Mouse (Mus musculus): Measurements from ENCODE around the gene Hnrnpm. TPM values are rescaled to one million over a fixed set of nuclear protein-coding genes. Genes with fewer than 3 reads are reported as not detected.
"Not testable (repeated sequence)": the region's sequence is repeated elsewhere in the genome, so short reads cannot be mapped to it uniquely, and the experiment has no call there.

The Hnrnpm gene
- 275 to 423 TPM (median 304 TPM) in 3 replicates for total RNA-seq (2017)

- ATAC-seq (replicated peaks; ENCODE audit: insufficient number of reproducible peaks, low FRiP score, low TSS enrichment, poor library complexity, severe bottlenecking), result no peak
Measured at GRCm38 (mm10) chr17:33686760-33687159, at the start of gene Hnrnpm. Gene Hnrnpm (minus strand): TSS chr17:33686860.

GRCm38 (mm10) chr17:33733526-33733925 lies 46.9 kb upstream of the Hnrnpm start:
- ATAC-seq (replicated peaks; ENCODE audit: insufficient number of reproducible peaks, low FRiP score, low TSS enrichment, poor library complexity, severe bottlenecking), result not testable (repeated sequence)

- ATAC-seq (replicated peaks; ENCODE audit: insufficient number of reproducible peaks, low FRiP score, low TSS enrichment, poor library complexity, severe bottlenecking), result not testable (repeated sequence)
Measured at GRCm38 (mm10) chr17:33732556-33733083, 46.0 kb upstream of the Hnrnpm start.

GRCm38 (mm10) chr17:33729215-33729614 lies 42.6 kb upstream of the Hnrnpm start:
- no peak for ATAC-seq (replicated peaks; ENCODE audit: insufficient number of reproducible peaks, low FRiP score, low TSS enrichment, poor library complexity, severe bottlenecking)

- ATAC-seq (replicated peaks; ENCODE audit: insufficient number of reproducible peaks, low FRiP score, low TSS enrichment, poor library complexity, severe bottlenecking), result no peak
Measured at GRCm38 (mm10) chr17:33728396-33728795, 41.7 kb upstream of the Hnrnpm start.

GRCm38 (mm10) chr17:33719736-33720378 lies 33.2 kb upstream of the Hnrnpm start:
- no peak for ATAC-seq (replicated peaks; ENCODE audit: insufficient number of reproducible peaks, low FRiP score, low TSS enrichment, poor library complexity, severe bottlenecking)

- no peak for ATAC-seq (replicated peaks; ENCODE audit: insufficient number of reproducible peaks, low FRiP score, low TSS enrichment, poor library complexity, severe bottlenecking)
Measured at GRCm38 (mm10) chr17:33718944-33719725, 32.5 kb upstream of the Hnrnpm start.

- peak; percentile 100 for ATAC-seq (replicated peaks; ENCODE audit: insufficient number of reproducible peaks, low FRiP score, low TSS enrichment, poor library complexity, severe bottlenecking)
Measured at GRCm38 (mm10) chr17:33718384-33718881, 31.8 kb upstream of the Hnrnpm start, which contains the start of gene March2. Gene March2 (minus strand): TSS chr17:33718670.

GRCm38 (mm10) chr17:33717982-33718381 lies 31.3 kb upstream of the Hnrnpm start:
- no peak for ATAC-seq (replicated peaks; ENCODE audit: insufficient number of reproducible peaks, low FRiP score, low TSS enrichment, poor library complexity, severe bottlenecking)

- no peak for ATAC-seq (replicated peaks; ENCODE audit: insufficient number of reproducible peaks, low FRiP score, low TSS enrichment, poor library complexity, severe bottlenecking)
Measured at GRCm38 (mm10) chr17:33717246-33717645, 30.6 kb upstream of the Hnrnpm start.

- ATAC-seq (replicated peaks; ENCODE audit: insufficient number of reproducible peaks, low FRiP score, low TSS enrichment, poor library complexity, severe bottlenecking), result no peak
Measured at GRCm38 (mm10) chr17:33714779-33715178, 28.1 kb upstream of the Hnrnpm start.

GRCm38 (mm10) chr17:33713271-33713670 lies 26.6 kb upstream of the Hnrnpm start:
- no peak for ATAC-seq (replicated peaks; ENCODE audit: insufficient number of reproducible peaks, low FRiP score, low TSS enrichment, poor library complexity, severe bottlenecking)

- ATAC-seq (replicated peaks; ENCODE audit: insufficient number of reproducible peaks, low FRiP score, low TSS enrichment, poor library complexity, severe bottlenecking), result no peak
Measured at GRCm38 (mm10) chr17:33709834-33710233, 23.2 kb upstream of the Hnrnpm start.

GRCm38 (mm10) chr17:33703091-33703490 lies 16.4 kb upstream of the Hnrnpm start:
- no peak for ATAC-seq (replicated peaks; ENCODE audit: insufficient number of reproducible peaks, low FRiP score, low TSS enrichment, poor library complexity, severe bottlenecking)

- ATAC-seq (replicated peaks; ENCODE audit: insufficient number of reproducible peaks, low FRiP score, low TSS enrichment, poor library complexity, severe bottlenecking), result no peak
Measured at GRCm38 (mm10) chr17:33702178-33702577, 15.5 kb upstream of the Hnrnpm start.

GRCm38 (mm10) chr17:33695471-33695870 lies 8.8 kb upstream of the Hnrnpm start:
- ATAC-seq (replicated peaks; ENCODE audit: insufficient number of reproducible peaks, low FRiP score, low TSS enrichment, poor library complexity, severe bottlenecking), result no peak

- ATAC-seq (replicated peaks; ENCODE audit: insufficient number of reproducible peaks, low FRiP score, low TSS enrichment, poor library complexity, severe bottlenecking), result peak; percentile 97
Measured at GRCm38 (mm10) chr17:33685249-33685653, 1.4 kb downstream of the Hnrnpm start.

- peak; percentile 74 for ATAC-seq (replicated peaks; ENCODE audit: insufficient number of reproducible peaks, low FRiP score, low TSS enrichment, poor library complexity, severe bottlenecking)
Measured at GRCm38 (mm10) chr17:33684671-33685231, 1.9 kb downstream of the Hnrnpm start.

GRCm38 (mm10) chr17:33681767-33682166 lies 4.9 kb downstream of the Hnrnpm start:
- ATAC-seq (replicated peaks; ENCODE audit: insufficient number of reproducible peaks, low FRiP score, low TSS enrichment, poor library complexity, severe bottlenecking), result no peak
